ENCODE assay signal across 9 mouse cellular contexts in genomic region chr2:132597866-132598480, GRCm38 (mm10). TPM values are rescaled to one million over a fixed set of nuclear protein-coding genes. Genes with fewer than 3 reads are reported as not detected.
DNase-seq lines count a peak whose midpoint lies in the region; ATAC-seq and TF ChIP-seq lines count a peak whose summit lies in the region.
"Had no signal": no experiment of that assay in that cellular context is flagged by ENCODE, and none has a peak within 500 bp of the region (broad histone marks: within the 10 kb centered on the region; RNA-seq: fewer than 3 reads in every experiment).

No protein-coding gene starts in this region.

- H3K9ac ChIP-seq in kidney, embryonic 16.5 days (replicated peaks; ENCODE audit: low read length), result no peak overlapping the region
- H3K9ac ChIP-seq in liver, embryonic 15.5 days, result no peak overlapping the region
- H3K9ac ChIP-seq in forebrain, embryonic 12.5 days, result no peak overlapping the region

- H3K36me3 ChIP-seq in kidney, embryonic 16.5 days (ENCODE audit: insufficient read depth, low read length), result no peaks in the 10 kb centered on the region
- H3K36me3 ChIP-seq in liver, embryonic 15.5 days (replicated peaks), result no peaks in the 10 kb centered on the region
- H3K36me3 ChIP-seq in forebrain, embryonic 12.5 days (replicated peaks), result no peaks in the 10 kb centered on the region

- peak; percentile 30 to 61 for DNase-seq in kidney, adult 8-10 months
- DNase-seq in A20 (ENCODE audit: low read depth, low spot score), result peak; percentile 42
- DNase-seq in right cerebral cortex, postnatal 4 days, result no peak
- DNase-seq: adrenal gland, adult 8-10 months; cerebellum, postnatal 10 days had no signal

- no peak overlapping the region for H3K27ac ChIP-seq in kidney, embryonic 16.5 days (ENCODE audit: low read length)
- peak overlapping the region; percentile 71 for H3K27ac ChIP-seq in bone marrow, adult 2 months (ENCODE audit: control insufficient read depth, insufficient read depth, low read depth, low read length, poor library complexity)
- 0 out of 2 replicates have a peak overlapping the region, but pooled peaks have one; percentile 38 for H3K27ac ChIP-seq in liver, embryonic 15.5 days (replicated peaks)
- no peak overlapping the region for H3K27ac ChIP-seq in forebrain, embryonic 12.5 days

- H3K4me1 ChIP-seq in kidney, embryonic 16.5 days (ENCODE audit: insufficient read depth, low read length), result no peaks in the 10 kb centered on the region
- H3K4me1 ChIP-seq in bone marrow, adult 2 months (ENCODE audit: control insufficient read depth, insufficient read depth, low read length), result peaks cover 11% of the 10 kb centered on the region
- peaks cover 19% of the 10 kb centered on the region; the same call in 1 of the 2 replicates for H3K4me1 ChIP-seq in liver, embryonic 15.5 days (replicated peaks)
- H3K4me1 ChIP-seq in forebrain, embryonic 12.5 days, result no peaks in the 10 kb centered on the region

- 60% methylated on average over 3 of the region's 3 CpGs for WGBS in kidney, embryonic 16.5 days
- 31% methylated on average over 3 of the region's 3 CpGs for WGBS in bone marrow, adult 2 months
- WGBS in liver, embryonic 15.5 days (ENCODE audit: insufficient replicate concordance), result 27% methylated on average over 3 of the region's 3 CpGs
- 83% methylated on average over 3 of the region's 3 CpGs for WGBS in forebrain, embryonic 12.5 days

- no peak overlapping the region for H3K4me3 ChIP-seq in kidney, embryonic 16.5 days (ENCODE audit: low read length)
- H3K4me3 ChIP-seq in bone marrow, adult 2 months (replicated peaks; ENCODE audit: control insufficient read depth, low read depth, low read length), result peak overlapping the region; percentile 24
- H3K4me3 ChIP-seq in liver, embryonic 15.5 days (replicated peaks), result no peak overlapping the region
- H3K4me3 ChIP-seq in forebrain, embryonic 12.5 days (replicated peaks), result no peak overlapping the region

- ATAC-seq in kidney, embryonic 16.5 days (ENCODE audit: low FRiP score, low TSS enrichment), result no peak
- 0 out of 2 replicates have a peak, but pooled peaks have one; percentile 45 for ATAC-seq in liver, embryonic 15.5 days (ENCODE audit: insufficient read depth)
- ATAC-seq in forebrain, embryonic 12.5 days (ENCODE audit: low FRiP score), result no peak

- no peak for TF ChIP-seq CTCF in bone marrow, adult 2 months (IDR thresholded peaks at IDR 0.05; ENCODE audit: control insufficient read depth, insufficient read depth, low read length)

- H3K27me3 ChIP-seq in kidney, embryonic 16.5 days (ENCODE audit: insufficient read depth, low read length), result no peaks in the 10 kb centered on the region
- H3K27me3 ChIP-seq in liver, embryonic 15.5 days, result no peaks in the 10 kb centered on the region
- H3K27me3 ChIP-seq in forebrain, embryonic 12.5 days, result no peaks in the 10 kb centered on the region

- no peak for TF ChIP-seq POLR2A in bone marrow, adult 2 months (IDR thresholded peaks at IDR 0.05; ENCODE audit: borderline replicate concordance, control insufficient read depth, low read depth, low read length)

- no peaks in the 10 kb centered on the region for H3K9me3 ChIP-seq in kidney, embryonic 16.5 days (ENCODE audit: low read length)
- H3K9me3 ChIP-seq in liver, embryonic 15.5 days (replicated peaks), result no peaks in the 10 kb centered on the region
- H3K9me3 ChIP-seq in forebrain, embryonic 12.5 days, result no peaks in the 10 kb centered on the region

- H3K4me2 ChIP-seq in kidney, embryonic 16.5 days (replicated peaks; ENCODE audit: low read depth, low read length), result no peak overlapping the region
- no peak overlapping the region for H3K4me2 ChIP-seq in liver, embryonic 15.5 days
- no peak overlapping the region for H3K4me2 ChIP-seq in forebrain, embryonic 12.5 days

RNA-seq across cellular contexts. Expression of gene Gpcpd1, which starts 10.4 kb away (rescaled TPM):
- polyA plus RNA-seq in kidney, embryonic 16.5 days (2015; fragmentation: Nextera tagmentation; extraction: Ambion mirVana), result 25.6 and 30.8 TPM in 2 replicates
- polyA plus RNA-seq in bone marrow, adult 2 months (2011; ENCODE audit: insufficient read depth, insufficient read length, low replicate concordance, missing spikeins), result 68.5 and 72.1 TPM in 2 replicates
- polyA plus RNA-seq in liver, embryonic 15.5 days (2015; fragmentation: Nextera tagmentation; extraction: Ambion mirVana), result 64.7 and 73.0 TPM in 2 replicates
- 58.4 and 59.3 TPM in 2 replicates for polyA plus RNA-seq in forebrain, embryonic 12.5 days (2016; fragmentation: Nextera tagmentation; extraction: Ambion mirVana)

Comparison
In these comparisons a context has a peak if more than half of its experiments do, and no peak if none do; other contexts are left out.
1. H3K27ac ChIP-seq: peak in bone marrow, adult 2 months (single experiment) and liver, embryonic 15.5 days (single experiment); none in kidney, embryonic 16.5 days (single experiment) and forebrain, embryonic 12.5 days (single experiment).